Mouse (Mus musculus) left cerebral cortex, postnatal 36 days (tissue): ENCODE data around the gene Ankra2. TPM values are rescaled to one million over a fixed set of nuclear protein-coding genes. Genes with fewer than 3 reads are reported as not detected.

ENCODE experiments used
- total RNA-seq, 2 experiments: library from RNA; stranded (reverse); gene quantifications; 2 replicates each; pipeline ENCODE4 v1.2.3; 2021

The Ankra2 gene
- total RNA-seq, 2 experiments from 2014 or later: 48.3 to 53.0 TPM

Other genes with a start within 250 kb of the Ankra2 start
- gene Arhgef28, start 56.6 kb upstream of the Ankra2 start, total RNA-seq: 10 to 100 TPM; 33.0 to 40.7 TPM
- gene Utp15, start within 50 bp of the Ankra2 start, total RNA-seq: 10 to 100 TPM; 19.5 to 21.2 TPM
- gene Gm21976, start 16.8 kb downstream of the Ankra2 start, total RNA-seq: not detected
- 100 to 1,000 TPM; 170 to 181 TPM for gene Btf3, start 53.9 kb downstream of the Ankra2 start, total RNA-seq
- gene Foxd1, start 91.2 kb downstream of the Ankra2 start, total RNA-seq: 1 to 10 TPM; 1.1 to 2.1 TPM
- not detected for gene Gm10320, start 228.9 kb downstream of the Ankra2 start, total RNA-seq